Mouse (Mus musculus) stomach, embryonic 16.5 days (tissue): ENCODE results near the gene Gm10720. TPM values are rescaled to one million over a fixed set of nuclear protein-coding genes. Genes with fewer than 3 reads are reported as not detected.
"Not testable (repeated sequence)": the region's sequence is repeated elsewhere in the genome, so short reads cannot be mapped to it uniquely, and the experiment has no call there.

Experiments used
- ATAC-seq: fragments of 200-750 bp; cut with Nextera tagmentation; 2 replicates; pipeline ENCODE4 v1.8.0; 2017; ENCODE audit warnings: moderate number of reproducible peaks, moderate TSS enrichment; ENCODE audit not compliant: insufficient read depth, low FRiP score
- H3K27ac ChIP-seq: fragments of 300-500 bp; sonication (generic); 2 replicates; pipeline ENCODE4 v1.5.1; 2014; ENCODE audit warnings: low read length
- H3K27me3 ChIP-seq: fragments of 300-500 bp; sonication (generic); 2 replicates; pipeline ENCODE4 v1.6.1; 2014; ENCODE audit warnings: low read length, control low read depth, mixed read lengths; ENCODE audit not compliant: control insufficient read depth, insufficient read depth
- H3K36me3 ChIP-seq: fragments of 300-500 bp; sonication (generic); 2 replicates; pipeline ENCODE4 v1.6.1; 2014; ENCODE audit warnings: low read length; ENCODE audit not compliant: control insufficient read depth, insufficient read depth
- H3K4me1 ChIP-seq: fragments of 300-500 bp; sonication (generic); 2 replicates; pipeline ENCODE4 v1.6.1; 2014; ENCODE audit warnings: low read length, control low read depth, mixed read lengths; ENCODE audit not compliant: control insufficient read depth, insufficient read depth
- H3K4me2 ChIP-seq: fragments of 300-500 bp; sonication (generic); 2 replicates; pipeline ENCODE4 v1.6.1; 2014; ENCODE audit warnings: low read depth, low read length, mixed read lengths
- H3K4me3 ChIP-seq: fragments of 300-500 bp; sonication (generic); replicated peaks from 2 replicates; pipeline ENCODE4 v1.5.1; 2014; ENCODE audit warnings: mild to moderate bottlenecking, low read length
- H3K9ac ChIP-seq: fragments of 300-500 bp; sonication (generic); 2 replicates; pipeline ENCODE4 v1.6.1; 2014; ENCODE audit warnings: low read length
- H3K9me3 ChIP-seq: fragments of 300-500 bp; sonication (generic); replicated peaks from 2 replicates; pipeline ENCODE4 v1.6.1; 2016; ENCODE audit warnings: low read length, control low read depth; ENCODE audit not compliant: control insufficient read depth
- WGBS: fragments of 180-500 bp; shearing (Covaris S2); extraction: QIAGEN DNeasy Blood & Tissue Kit; methylation state at CpG from one replicate; pipeline ENCODE4 v1.1.7; 2014; 5-methylcytosine and 5-hydroxymethylcytosine counted together
- microRNA-seq: library from miRNA; unstranded; fragments of <30 nt; microRNA quantifications from one replicate; pipeline ENCODE4, GENCODE M21; 2016
- polyA plus RNA-seq: library from polyadenylated mRNA; unstranded; fragments of >200 nt; fragmentation: Nextera tagmentation; extraction: Ambion mirVana; gene quantifications from 2 replicates; pipeline ENCODE4 v1.2.1, GENCODE M21; 2015

Gene Gm10720
- polyA plus RNA-seq, 1 experiment from 2014 or later, result not detected

DNA sequence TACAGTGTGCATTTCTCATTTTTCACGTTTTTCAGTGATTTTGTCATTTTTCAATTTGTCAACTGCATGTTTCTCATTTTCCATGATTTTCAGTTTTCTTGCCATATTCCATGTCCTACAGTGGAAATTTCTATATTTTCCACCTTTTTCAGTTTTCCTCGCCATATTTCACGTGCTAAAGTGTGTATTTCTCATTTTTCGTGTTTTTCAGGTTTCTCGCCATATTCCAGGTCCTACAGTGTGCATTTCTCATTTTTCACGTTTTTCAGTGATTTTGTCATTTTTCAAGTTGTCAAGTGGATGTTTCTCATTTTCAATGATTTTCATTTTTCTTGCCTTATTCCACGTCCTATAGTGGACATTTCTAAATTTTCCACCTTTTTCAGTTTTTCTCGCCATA, 21.1 kb downstream of the Gm10720 start, which contains the start of gene Gm10715:
Gene Gm10715, plus strand, starts transcription at position 301 of the 400 bp plus-strand sequence.
- not testable (repeated sequence) for H3K9me3 ChIP-seq, ATAC-seq, H3K4me2 ChIP-seq, H3K27ac ChIP-seq, H3K36me3 ChIP-seq, H3K4me3 ChIP-seq, H3K27me3 ChIP-seq, H3K9ac ChIP-seq, H3K4me1 ChIP-seq
- WGBS, result 72% methylated on average over 6 of the region's 8 CpGs

DNA sequence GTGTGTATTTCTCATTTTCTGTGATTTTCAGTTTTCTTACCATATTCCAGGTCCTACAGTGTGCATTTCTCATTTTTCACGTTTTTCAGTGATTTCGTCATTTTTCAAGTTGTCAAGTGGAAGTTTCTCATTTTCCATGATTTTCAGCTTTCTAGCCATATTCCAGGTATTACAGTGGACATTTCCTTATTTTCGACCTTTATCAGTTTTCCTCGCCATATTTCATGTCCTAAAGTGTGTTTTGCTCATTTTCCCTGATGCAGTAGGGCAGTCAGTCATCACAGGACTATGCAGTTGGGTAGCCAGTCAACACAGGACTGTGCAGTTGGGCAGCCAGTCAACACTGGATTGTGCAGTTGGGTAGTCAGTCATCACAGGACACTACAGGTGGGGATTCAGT, 22.7 kb downstream of the Gm10720 start:
- H3K4me3 ChIP-seq, H3K4me2 ChIP-seq, H3K27ac ChIP-seq, ATAC-seq, H3K4me1 ChIP-seq, H3K36me3 ChIP-seq, H3K27me3 ChIP-seq, H3K9me3 ChIP-seq, H3K9ac ChIP-seq: not testable (repeated sequence)
- WGBS, result 57% methylated on average over 4 of the region's 4 CpGs

Small RNA genes lying within 50 kb of the gene (microRNA-seq; reads per million reads assigned to microRNA genes)
- not detected for gene Mir101c

Other genes with a start within 250 kb of the Gm10720 start
- gene Gm10722, start 14.7 kb upstream of the Gm10720 start, polyA plus RNA-seq, result not detected in 2 replicates
- gene Gm11168, start 12.3 kb upstream of the Gm10720 start, polyA plus RNA-seq, result not detected in 2 replicates
- gene Gm10721, start 2.5 kb upstream of the Gm10720 start, polyA plus RNA-seq, result not detected in 2 replicates
- gene Gm10719, start 1.8 kb downstream of the Gm10720 start, polyA plus RNA-seq, result not detected in 2 replicates
- 0.32 TPM in 1 of 2 replicates, not detected in the other for gene Gm10718, start 7.9 kb downstream of the Gm10720 start, polyA plus RNA-seq
- gene Gm10717, start 9.8 kb downstream of the Gm10720 start, polyA plus RNA-seq, result not detected in 2 replicates
- gene Gm17535, start 18.9 kb downstream of the Gm10720 start, polyA plus RNA-seq, result not detected in 2 replicates
- not detected in 2 replicates for gene Gm10715, start 21.2 kb downstream of the Gm10720 start, polyA plus RNA-seq